Mouse (Mus musculus): ENCODE measurements around the gene Rpap3. TPM values are rescaled to one million over a fixed set of nuclear protein-coding genes. Genes with fewer than 3 reads are reported as not detected.
"Not testable (repeated sequence)": the region's sequence is repeated elsewhere in the genome, so short reads cannot be mapped to it uniquely, and the experiment has no call there.

Gene Rpap3
- total RNA-seq, 2 experiments from 2014 or later, result 32.0 to 33.7 TPM

- no peak for DNase-seq (ENCODE audit: low spot score in 2 of 2)
Measured at GRCm38 (mm10) chr15:97710906-97711305, 5.3 kb upstream of the Rpap3 start.

- DNase-seq (ENCODE audit: low spot score in 2 of 2), result no peak
Measured at GRCm38 (mm10) chr15:97696616-97697015, 9.0 kb downstream of the Rpap3 start.

GRCm38 (mm10) chr15:97693411-97693810 lies 12.2 kb downstream of the Rpap3 start:
- no peak for DNase-seq (ENCODE audit: low spot score in 2 of 2)

GRCm38 (mm10) chr15:97684118-97684517 lies 21.5 kb downstream of the Rpap3 start:
- DNase-seq (ENCODE audit: low spot score in 2 of 2), result no peak

GRCm38 (mm10) chr15:97682053-97682452 lies 23.6 kb downstream of the Rpap3 start:
- DNase-seq (ENCODE audit: low spot score in 2 of 2), result no peak

- no peak for DNase-seq (ENCODE audit: low spot score in 2 of 2)
Measured at GRCm38 (mm10) chr15:97679991-97680681, 25.5 kb downstream of the Rpap3 start.

GRCm38 (mm10) chr15:97677341-97677740 lies 28.3 kb downstream of the Rpap3 start:
- DNase-seq (ENCODE audit: low spot score in 2 of 2), result no peak

- no peak for DNase-seq (ENCODE audit: low spot score in 2 of 2)
Measured at GRCm38 (mm10) chr15:97675927-97676326, 29.7 kb downstream of the Rpap3 start.

- no peak for DNase-seq (ENCODE audit: low spot score in 2 of 2)
Measured at GRCm38 (mm10) chr15:97674423-97674822, 31.2 kb downstream of the Rpap3 start.

GRCm38 (mm10) chr15:97673256-97674000 lies 32.2 kb downstream of the Rpap3 start:
- DNase-seq (ENCODE audit: low spot score in 2 of 2), result no peak

- peak; percentile 70 for DNase-seq (ENCODE audit: low spot score in 2 of 2)
Measured at GRCm38 (mm10) chr15:97672211-97672765, 33.3 kb downstream of the Rpap3 start.

- no peak for DNase-seq (ENCODE audit: low spot score in 2 of 2)
Measured at GRCm38 (mm10) chr15:97670554-97670953, 35.1 kb downstream of the Rpap3 start.

GRCm38 (mm10) chr15:97668158-97668877 lies 37.3 kb downstream of the Rpap3 start:
- not testable (repeated sequence) for DNase-seq (ENCODE audit: low spot score in 2 of 2)

- DNase-seq (ENCODE audit: low spot score in 2 of 2), result peak; percentile 76 to 79
Measured at GRCm38 (mm10) chr15:97667437-97667836, 38.2 kb downstream of the Rpap3 start.

GRCm38 (mm10) chr15:97666457-97666770 lies 39.2 kb downstream of the Rpap3 start:
- DNase-seq (ENCODE audit: low spot score in 2 of 2), result no peak

GRCm38 (mm10) chr15:97665770-97666456 lies 39.7 kb downstream of the Rpap3 start:
- DNase-seq (ENCODE audit: low spot score in 2 of 2), result no peak

GRCm38 (mm10) chr15:97664981-97665668 lies 40.5 kb downstream of the Rpap3 start:
- DNase-seq (ENCODE audit: low spot score in 2 of 2), result no peak

GRCm38 (mm10) chr15:97663750-97664406 lies 41.7 kb downstream of the Rpap3 start:
- DNase-seq (ENCODE audit: low spot score in 2 of 2), result peak; percentile 78 to 79

GRCm38 (mm10) chr15:97658755-97659116 lies 46.9 kb downstream of the Rpap3 start:
- DNase-seq (ENCODE audit: low spot score in 2 of 2), result no peak

All from layer of hippocampus, postnatal 10 days (tissue).